Mouse (Mus musculus): ENCODE results near the gene Rasgef1b. TPM values are rescaled to one million over a fixed set of nuclear protein-coding genes. Genes with fewer than 3 reads are reported as not detected.

The Rasgef1b gene
- total RNA-seq, 2 experiments from 2014 or later, result 14.6 to 19.6 TPM

- no peak for DNase-seq
These were observed 233.3 kb downstream of the Rasgef1b start for GRCm38 (mm10) chr5:99495354-99496156.

DNA sequence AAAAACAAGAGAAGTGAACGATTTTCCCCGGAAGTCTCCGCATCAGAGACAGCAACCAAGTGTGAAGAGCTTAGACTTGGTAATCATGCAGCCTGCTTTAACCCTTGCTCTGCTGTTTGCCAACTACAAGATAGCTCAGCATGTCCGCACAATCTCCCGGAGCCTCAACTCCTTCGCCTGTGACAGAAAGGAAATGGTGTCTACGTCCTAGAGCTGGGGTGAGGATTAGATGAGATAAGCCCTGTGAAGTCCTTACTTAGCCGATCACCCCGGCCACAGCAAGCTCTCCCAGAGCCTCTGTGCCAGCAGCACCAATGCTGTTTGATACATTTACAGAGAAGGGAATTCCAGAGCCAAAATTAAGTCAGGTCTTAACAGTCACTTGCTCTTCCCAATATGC, 235.0 kb downstream of the Rasgef1b start:
- no peak for DNase-seq

- DNase-seq, result no peak
These were observed 235.8 kb downstream of the Rasgef1b start for GRCm38 (mm10) chr5:99493017-99493416.

DNA sequence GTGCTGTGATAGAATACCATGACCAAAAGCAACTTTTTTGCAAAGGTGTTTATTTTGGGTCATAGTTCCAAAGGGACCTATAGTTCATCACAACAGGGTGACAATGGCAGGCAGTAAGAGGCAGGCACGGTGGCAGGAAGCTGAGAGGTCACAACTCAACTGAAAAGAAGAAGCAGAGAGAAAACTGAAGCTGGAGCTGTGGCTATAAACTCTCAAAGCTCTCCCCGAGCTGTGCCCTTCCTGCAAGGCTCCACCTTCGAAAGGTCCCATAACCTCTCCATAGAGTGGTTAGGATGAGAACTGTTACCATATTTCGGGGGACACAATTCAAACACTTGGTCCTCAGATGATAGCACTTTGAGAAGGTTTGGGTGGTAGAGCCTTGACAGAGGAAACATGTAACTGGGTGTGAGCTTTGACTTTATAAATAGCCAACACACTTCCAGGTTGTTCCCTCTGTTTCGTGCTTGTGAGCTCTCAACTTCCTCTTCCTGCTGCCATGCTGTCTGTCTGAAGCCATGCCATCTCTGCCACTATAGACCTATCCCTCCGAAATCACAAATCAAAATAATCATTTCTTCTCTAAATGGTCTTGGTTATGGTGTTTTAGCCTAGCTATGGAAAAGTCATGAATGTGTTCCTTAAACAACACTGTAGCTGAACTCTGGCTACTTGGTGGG, 240.2 kb downstream of the Rasgef1b start:
- DNase-seq, result no peak

- DNase-seq, result no peak
These were observed 241.6 kb downstream of the Rasgef1b start for GRCm38 (mm10) chr5:99487009-99487858.

DNA sequence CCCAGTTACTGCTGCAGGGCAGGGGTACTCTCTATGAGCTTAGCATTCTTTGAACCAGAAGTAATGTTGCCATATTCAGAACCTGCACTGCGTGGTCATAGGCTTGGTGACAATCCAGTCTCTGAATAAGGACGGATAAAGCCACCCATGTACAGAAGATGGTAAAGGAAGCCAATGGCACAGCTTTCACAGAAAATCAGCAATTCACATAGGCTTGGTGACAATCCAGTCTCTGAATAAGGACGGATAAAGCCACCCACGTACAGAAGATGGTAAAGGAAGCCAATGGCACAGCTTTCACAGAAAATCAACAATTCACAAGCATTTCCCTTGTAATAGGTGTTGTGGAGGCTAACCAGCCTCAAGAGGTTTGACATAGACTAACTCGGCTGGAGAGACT, 245.7 kb downstream of the Rasgef1b start:
- DNase-seq, result no peak

DNA sequence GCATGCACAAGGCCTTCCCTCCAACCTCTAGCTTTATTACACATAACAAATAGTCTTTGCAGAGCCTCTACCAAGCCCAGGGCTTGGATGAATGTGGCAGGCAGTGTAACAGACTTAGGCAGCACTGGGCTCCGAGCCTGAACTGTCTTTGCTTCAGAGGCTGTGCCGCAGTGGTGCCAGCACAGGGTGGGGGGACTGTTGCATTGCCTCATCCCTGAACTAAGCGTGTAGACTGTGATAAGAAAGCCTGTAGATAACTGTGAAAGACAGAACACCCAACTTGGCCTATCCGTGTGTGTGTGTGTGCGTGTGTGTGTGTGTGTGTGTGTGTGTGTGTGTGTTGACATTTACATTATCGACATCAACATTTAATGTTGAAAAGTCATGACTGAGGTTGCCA, 246.3 kb downstream of the Rasgef1b start:
- no peak for DNase-seq

DNA sequence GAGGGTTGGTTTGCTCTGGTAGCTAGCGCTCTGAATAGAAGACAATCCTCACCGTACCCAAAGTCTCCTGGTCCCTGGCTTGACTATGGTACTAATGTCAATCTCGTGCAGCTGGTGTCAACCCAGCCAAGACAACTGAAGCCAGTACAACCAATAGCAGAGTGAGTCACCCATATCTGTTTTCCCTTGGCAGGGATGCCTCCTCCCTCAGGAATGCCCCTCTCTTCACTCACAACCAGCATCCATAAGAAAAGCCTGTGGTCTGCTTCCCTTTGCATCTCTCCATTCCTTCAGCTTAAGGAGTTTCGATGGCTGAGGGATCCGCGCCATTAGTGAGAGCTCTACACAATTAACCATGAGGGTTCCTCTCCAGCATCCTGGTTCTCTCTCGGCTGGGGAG, 246.8 kb downstream of the Rasgef1b start:
- no peak for DNase-seq

DNA sequence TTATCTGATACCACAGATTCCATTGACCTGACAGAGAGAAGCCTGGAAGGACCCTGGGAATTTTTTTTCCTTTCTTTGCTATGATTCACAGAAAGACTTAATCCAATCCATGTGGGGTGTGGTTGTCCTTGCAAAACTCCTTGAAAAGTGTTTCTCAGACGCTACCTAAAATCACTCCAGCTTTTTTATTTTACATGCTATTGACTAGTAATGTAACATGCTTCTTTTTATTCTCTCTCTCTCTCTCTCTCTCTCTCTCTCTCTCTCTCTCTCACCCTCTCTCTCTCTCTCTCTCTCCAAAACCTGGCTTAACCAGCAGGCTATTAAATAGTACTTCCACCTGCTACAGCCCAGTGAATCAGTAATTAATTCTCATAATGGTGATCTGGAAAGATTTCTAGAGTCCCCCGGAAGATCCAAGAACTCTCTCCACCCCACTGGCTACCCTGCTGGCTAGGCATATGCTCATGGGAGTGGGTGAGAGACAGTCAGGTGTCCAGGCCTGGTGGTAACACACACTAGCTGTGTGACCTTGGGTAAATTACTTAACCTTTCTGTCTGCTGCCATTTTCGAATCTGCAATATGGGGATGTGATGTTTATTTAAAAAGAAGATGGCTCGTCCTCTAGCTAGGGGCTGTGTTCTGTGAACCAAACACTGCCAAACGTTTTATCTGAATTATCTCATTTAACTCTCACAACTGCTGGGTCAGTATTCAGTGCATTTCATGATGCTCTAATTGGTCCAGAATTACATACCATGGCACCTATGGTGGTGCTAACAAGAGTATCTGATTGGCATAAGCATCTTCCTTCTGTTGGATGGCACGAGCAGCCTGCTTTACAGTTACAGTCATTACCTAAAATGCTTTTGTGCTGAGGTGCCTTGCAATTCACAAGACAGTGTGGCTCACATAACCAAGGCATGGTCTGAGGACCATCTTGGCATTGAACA, 248.5 kb downstream of the Rasgef1b start:
- DNase-seq, result no peak

- peak; percentile 42 to 71 for DNase-seq
These were observed 249.4 kb downstream of the Rasgef1b start for GRCm38 (mm10) chr5:99479263-99480077.

GRCm38 (mm10) chr5:99478716-99479115, 250.1 kb downstream of the Rasgef1b start:
- no peak for DNase-seq

- DNase-seq, result no peak
These were observed 251.4 kb downstream of the Rasgef1b start for GRCm38 (mm10) chr5:99477420-99477815.

- no peak for DNase-seq
These were observed 252.0 kb downstream of the Rasgef1b start for GRCm38 (mm10) chr5:99476640-99477419.

DNA sequence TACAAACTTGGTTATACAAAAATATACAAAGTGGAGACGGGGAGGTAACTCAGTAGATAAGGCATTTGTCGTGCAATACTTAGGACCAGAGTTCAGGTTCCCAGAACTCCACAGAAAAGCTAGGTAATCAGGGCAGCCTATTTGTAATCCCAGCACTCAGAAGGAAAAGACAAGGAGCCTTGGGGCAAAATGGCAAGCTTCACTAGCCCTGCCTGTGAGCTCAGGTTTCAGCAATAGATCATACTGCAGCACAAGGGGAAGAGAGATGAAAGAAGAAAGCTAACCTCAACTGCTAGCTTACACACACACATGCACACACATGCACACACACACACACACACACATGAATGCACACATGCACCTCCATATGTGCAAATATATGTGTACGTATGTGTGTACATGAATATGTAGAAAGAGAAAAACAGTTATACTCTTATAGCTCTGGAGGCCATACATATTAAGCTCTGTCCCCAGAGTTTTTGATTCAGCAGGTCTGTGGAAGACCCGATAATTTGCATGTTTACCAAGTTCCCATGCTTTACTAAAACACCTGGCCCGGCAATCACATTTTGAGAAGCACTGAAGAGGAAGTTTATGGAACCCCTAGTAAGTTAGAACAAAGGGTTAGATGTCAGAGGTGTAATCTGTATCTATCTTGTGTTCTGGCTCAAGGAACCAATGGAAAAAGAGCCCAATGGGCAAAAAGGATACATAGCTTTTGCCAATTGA, 256.1 kb downstream of the Rasgef1b start:
- DNase-seq, result no peak

DNA sequence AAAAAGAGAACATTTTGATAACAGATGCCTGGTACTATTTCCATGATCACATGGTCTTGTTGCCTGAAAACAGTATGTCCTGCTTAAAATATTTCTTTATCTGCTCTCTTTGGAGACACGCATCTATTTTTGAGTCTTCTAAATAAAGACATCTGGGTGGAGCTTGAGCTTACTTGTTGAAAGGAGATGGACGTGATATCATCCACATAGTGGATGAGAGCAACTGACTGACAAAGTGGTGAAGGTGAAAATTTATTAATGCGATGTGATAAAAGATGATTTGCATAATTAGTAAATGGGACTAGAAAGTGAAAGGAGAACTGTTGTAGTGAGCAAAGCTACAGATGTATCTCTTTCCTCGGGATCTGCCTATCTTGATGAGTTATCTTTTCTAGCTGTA, 257.1 kb downstream of the Rasgef1b start:
- DNase-seq, result peak; percentile 30 to 41

- peak; percentile 45 to 64 for DNase-seq
These were observed 258.3 kb downstream of the Rasgef1b start for GRCm38 (mm10) chr5:99470613-99471012.

DNA sequence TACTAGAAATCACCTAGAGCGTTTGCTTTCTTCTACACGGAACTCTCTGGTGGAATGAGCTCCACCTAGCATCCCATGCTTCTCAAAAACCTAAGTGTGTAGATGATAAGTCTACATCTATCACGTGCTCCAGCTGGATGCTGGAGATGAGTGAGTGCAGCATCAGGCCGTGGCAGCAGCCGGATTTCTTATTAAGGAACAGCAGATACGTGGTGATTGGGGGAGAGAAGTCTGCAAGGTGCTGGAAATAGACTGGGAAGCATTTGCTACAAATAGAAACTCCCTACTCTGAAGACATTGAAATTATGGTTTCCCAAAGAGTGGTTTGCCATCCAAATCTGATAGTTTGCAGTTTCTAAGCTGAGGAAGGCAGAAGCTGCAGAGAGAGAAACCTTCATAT, 269.9 kb downstream of the Rasgef1b start:
- no peak for DNase-seq

- DNase-seq, result no peak
These were observed 271.6 kb downstream of the Rasgef1b start for GRCm38 (mm10) chr5:99457291-99457690.

- no peak for DNase-seq
These were observed 276.9 kb downstream of the Rasgef1b start for GRCm38 (mm10) chr5:99451939-99452338.
